Mouse (Mus musculus) C2C12 (cell line): ENCODE data around the gene Stap2.

Source experiments
- CTCF ChIP-seq: IDR thresholded peaks from one replicate; pipeline ENCODE4 v1.5.1; 2011; ENCODE audit not compliant: control insufficient read depth, insufficient read depth, insufficient read length
- FOSL1 ChIP-seq: IDR thresholded peaks from one replicate; pipeline ENCODE4 v1.8.0; 2011; ENCODE audit warnings: mild to moderate bottlenecking, low read length; ENCODE audit not compliant: poor library complexity, insufficient read depth, severe bottlenecking
- MAX ChIP-seq: IDR thresholded peaks from one replicate; pipeline ENCODE4 v1.6.1; 2011; ENCODE audit warnings: mild to moderate bottlenecking, control low read depth
- MYOD1 ChIP-seq: IDR thresholded peaks from one replicate; pipeline ENCODE4 v1.6.1; 2011; ENCODE audit warnings: low read depth; ENCODE audit not compliant: control insufficient read depth, insufficient read length
- USF1 ChIP-seq: IDR thresholded peaks from one replicate; pipeline ENCODE4 v1.6.1; 2011; ENCODE audit warnings: low read depth, mild to moderate bottlenecking, control low read depth, moderate library complexity

DNA sequence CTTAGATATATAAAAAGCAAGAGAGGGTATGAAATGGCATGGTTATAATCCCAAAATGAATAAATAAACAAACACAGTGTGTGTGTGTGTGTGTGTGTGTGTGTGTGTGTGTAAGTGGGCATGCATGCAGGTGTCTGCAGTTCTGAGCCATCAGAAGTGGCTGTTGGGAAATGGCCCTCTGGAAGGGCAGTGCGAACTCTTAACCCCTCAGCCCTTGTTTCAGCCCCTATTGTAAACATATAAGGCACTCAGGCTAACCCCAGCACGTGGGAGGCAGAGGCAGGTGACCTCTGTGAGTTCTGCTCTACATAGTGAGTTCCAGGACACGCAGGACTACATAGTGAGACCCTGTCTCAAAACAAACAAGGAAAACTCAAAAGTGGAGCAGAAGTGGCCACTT lies 28.1 kb downstream of the Stap2 start:
- no peak for TF ChIP-seq CTCF
- TF ChIP-seq FOSL1: no peak
- TF ChIP-seq USF1: no peak
- TF ChIP-seq MAX: no peak
- TF ChIP-seq MYOD1: no peak
